Mouse (Mus musculus): ENCODE data around the gene Gm13695. TPM values are rescaled to one million over a fixed set of nuclear protein-coding genes. Genes with fewer than 3 reads are reported as not detected.

Gm13695 gene
- total RNA-seq, 2 experiments from 2014 or later: 1.4 TPM; not detected in 1

Other genes starting within 250 kb of the Gm13695 start
- 10 to 100 TPM; 50.4 to 52.3 TPM for gene Itgav, start 242.9 kb upstream of the Gm13695 start, total RNA-seq (2021)
- gene Fam171b, start 154.7 kb upstream of the Gm13695 start, total RNA-seq (2021): 100 to 1,000 TPM; 174 to 201 TPM
- not detected for gene Zswim2, start 26.1 kb upstream of the Gm13695 start, total RNA-seq (2021)
- 1 to 10 TPM; 1.4 to 1.7 TPM for gene Gm13698, start 11.6 kb upstream of the Gm13695 start, total RNA-seq (2021)
- 1 to 10 TPM; 1.4 to 1.7 TPM for gene Gm13693, start 5.8 kb upstream of the Gm13695 start, total RNA-seq (2021)
- gene Gm13696, start 5.8 kb downstream of the Gm13695 start, total RNA-seq (2021): 1 to 10 TPM; 1.4 to 1.7 TPM
- 1 to 10 TPM; 1.4 to 1.7 TPM for gene Gm13694, start 11.6 kb downstream of the Gm13695 start, total RNA-seq (2021)
- 1 to 10 TPM; 1.4 to 1.7 TPM for gene Gm13697, start 17.4 kb downstream of the Gm13695 start, total RNA-seq (2021)
- 1 to 10 TPM; 1.4 to 1.7 TPM for gene Gm13691, start 23.2 kb downstream of the Gm13695 start, total RNA-seq (2021)